Mouse (Mus musculus) hindbrain, postnatal 0 days (tissue): ENCODE results near the gene Hoxd11. TPM values are rescaled to one million over a fixed set of nuclear protein-coding genes. Genes with fewer than 3 reads are reported as not detected.

Experiments used
- ATAC-seq: fragments of 200-750 bp; cut with Nextera tagmentation; 2 replicates; pipeline ENCODE4 v1.8.0; 2017; ENCODE audit warnings: mild to moderate bottlenecking, moderate TSS enrichment, moderate library complexity
- DNase-seq: peaks from one replicate; pipeline ENCODE4 v3.0.0-alpha.2; 2015; ENCODE audit warnings: low spot score
- H3K27ac ChIP-seq: fragments of 300-500 bp; sonication (generic); 2 replicates; pipeline ENCODE4 v1.5.1; 2014; ENCODE audit warnings: mild to moderate bottlenecking
- H3K27me3 ChIP-seq: fragments of 300-500 bp; sonication (generic); 2 replicates; pipeline ENCODE4 v1.6.1; 2014; ENCODE audit warnings: low read length, mixed read lengths; ENCODE audit not compliant: insufficient read depth
- H3K36me3 ChIP-seq: fragments of 300-500 bp; sonication (generic); 2 replicates; pipeline ENCODE4 v1.6.1; 2014; ENCODE audit warnings: low read length, mixed read lengths; ENCODE audit not compliant: insufficient read depth
- H3K4me1 ChIP-seq: fragments of 300-500 bp; sonication (generic); 2 replicates; pipeline ENCODE4 v1.6.1; 2014; ENCODE audit warnings: antibody characterized with exemption, low read length, mixed read lengths; ENCODE audit not compliant: insufficient read depth
- H3K4me2 ChIP-seq: fragments of 300-500 bp; sonication (generic); 2 replicates; pipeline ENCODE4 v1.6.1; 2014; ENCODE audit warnings: low read depth, mild to moderate bottlenecking, low read length, moderate library complexity, mixed read lengths
- H3K4me3 ChIP-seq: fragments of 300-500 bp; sonication (generic); 2 replicates; pipeline ENCODE4 v1.5.1; 2014; ENCODE audit warnings: low read length
- H3K9ac ChIP-seq: fragments of 300-500 bp; sonication (generic); replicated peaks from 2 replicates; pipeline ENCODE4 v1.6.1; 2014; ENCODE audit warnings: mild to moderate bottlenecking, low read length, moderate library complexity, mixed read lengths
- H3K9me3 ChIP-seq: fragments of 300-500 bp; sonication (generic); 2 replicates; pipeline ENCODE4 v1.6.1; 2016; ENCODE audit warnings: low read length, mixed read lengths
- CTCF ChIP-seq: IDR thresholded peaks from 2 replicates; pipeline ENCODE4 v1.5.1; 2016; ENCODE audit warnings: antibody characterized with exemption, control low read depth, low read depth
- WGBS: fragments of 180-500 bp; shearing (Covaris S2); extraction: QIAGEN DNeasy Blood & Tissue Kit; methylation state at CpG from one replicate; pipeline ENCODE4 v1.1.7; 2014; 5-methylcytosine and 5-hydroxymethylcytosine counted together
- polyA plus RNA-seq: library from polyadenylated mRNA; unstranded; fragments of >200 nt; fragmentation: Nextera tagmentation; extraction: Ambion mirVana; gene quantifications from 2 replicates; pipeline ENCODE4 v1.2.1, GENCODE M21; 2015
- total RNA-seq: library from RNA; depleted of rRNA; stranded (reverse); fragments of >200 nt; gene quantifications from 2 replicates; pipeline ENCODE4 v1.2.3, GENCODE M21; 2014

Gene Hoxd11
- total and polyA plus RNA-seq, 2 experiments from 2014 or later = not detected

DNA sequence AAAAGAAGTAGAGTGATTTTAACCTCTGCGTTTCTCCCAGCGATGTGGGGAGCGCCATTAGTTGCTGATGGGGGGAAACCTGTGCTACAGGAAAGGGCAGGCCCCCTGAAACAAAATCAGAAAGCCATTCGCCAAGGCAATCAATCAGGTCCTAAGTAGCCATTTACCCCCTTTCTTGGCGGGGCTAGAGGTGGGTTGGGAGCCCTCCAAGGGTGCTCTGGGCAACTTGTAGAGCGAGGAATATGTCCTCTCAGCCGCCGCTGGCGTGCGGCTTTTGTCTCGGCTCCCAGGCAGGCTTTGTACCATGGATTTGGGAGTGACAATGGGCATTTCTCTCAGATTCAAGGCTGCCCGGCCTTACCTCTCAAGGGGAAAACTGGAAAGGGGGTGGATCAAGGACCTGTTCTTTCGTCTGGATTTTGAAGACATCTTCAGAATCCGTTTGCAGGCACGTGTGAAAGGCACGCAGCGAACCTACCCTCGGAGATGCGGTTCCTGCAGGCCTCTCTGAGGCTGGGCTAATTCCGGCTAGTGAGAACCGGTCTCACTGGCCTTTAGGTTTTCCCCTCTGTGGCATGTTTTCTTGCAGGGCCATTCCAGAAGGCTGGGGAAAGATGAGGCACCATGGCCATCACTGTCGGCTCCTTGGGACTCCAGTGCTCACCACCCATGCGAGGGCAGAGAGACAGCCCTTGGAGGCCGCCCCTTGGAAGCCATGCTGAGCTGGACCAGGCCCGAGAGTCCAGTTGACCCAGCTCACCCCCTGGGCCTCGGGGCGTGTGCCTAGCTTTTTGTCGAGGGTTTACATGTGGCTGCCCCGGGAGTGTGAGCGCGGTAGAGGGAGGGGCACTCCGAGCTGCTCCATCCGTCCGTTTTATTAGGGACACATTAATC lies 17.3 kb downstream of the Hoxd11 start:
- no peak overlapping the region for H3K27ac ChIP-seq
- WGBS = 2% methylated on average over 34 of the region's 34 CpGs
- H3K27me3 ChIP-seq = peaks cover 95% of the 10 kb centered on the region

DNA sequence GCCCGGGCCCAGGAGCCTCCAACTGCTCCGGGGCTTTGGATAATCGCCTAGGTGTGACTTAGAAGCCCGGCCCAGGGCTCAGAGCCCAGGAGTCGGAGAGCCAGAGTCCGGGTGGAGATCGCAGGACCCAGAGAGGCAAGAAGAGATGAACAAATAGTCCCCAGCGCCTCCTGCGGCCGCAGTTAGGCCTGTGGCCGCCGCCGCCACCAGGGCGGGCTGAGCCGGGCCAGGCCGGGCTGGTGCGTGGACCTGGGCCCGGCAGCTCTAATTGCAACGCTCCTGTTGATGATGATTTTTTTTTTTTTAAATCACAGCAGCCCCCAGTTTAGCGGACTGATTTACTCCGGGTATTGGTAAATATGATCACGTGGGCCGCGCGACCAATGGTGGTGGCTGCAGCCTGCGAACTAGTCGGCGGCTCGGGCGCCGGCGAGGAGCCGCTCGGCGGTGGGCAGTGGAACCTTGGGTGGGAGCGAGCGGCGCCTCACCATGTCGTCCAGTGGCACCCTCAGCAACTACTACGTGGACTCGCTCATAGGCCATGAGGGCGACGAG lies 18.3 kb downstream of the Hoxd11 start, which contains the start of gene Hoxd9:
TSS of gene Hoxd9 (plus strand) at position 161 of the 555 bp plus-strand sequence.
- WGBS = under 1% methylated on average over 41 of the region's 43 CpGs
- Histone ChIP-seq H3K27me3 (peaks cover 91% of the 10 kb centered on the region), H3K36me3 (no peaks in the 10 kb centered on the region), H3K4me2 (peak within 1 kb of the TSS; percentile 47), H3K9ac (no peak within 1 kb of the TSS), H3K27ac (no peak within 1 kb of the TSS), H3K4me1 (no peaks in the 10 kb centered on the region), H3K9me3 (no peaks in the 10 kb centered on the region), H3K4me3 (peak within 1 kb of the TSS; percentile 21)
- DNase-seq (no peak), ATAC-seq (0 out of 2 replicates have a peak, but pooled peaks have one; percentile 55)
- no peak for TF ChIP-seq CTCF

More for the DNA sequence above, 17.3 kb downstream of the Hoxd11 start:
- TF ChIP-seq CTCF = no peak
- no peak overlapping the region for H3K4me3 ChIP-seq
- no peak overlapping the region for H3K4me2 ChIP-seq
- no peak overlapping the region for H3K9ac ChIP-seq
- H3K9me3 ChIP-seq = no peaks in the 10 kb centered on the region
- DNase-seq = no peak
- H3K36me3 ChIP-seq = no peaks in the 10 kb centered on the region
- H3K4me1 ChIP-seq = no peaks in the 10 kb centered on the region
- no peak for ATAC-seq

DNA sequence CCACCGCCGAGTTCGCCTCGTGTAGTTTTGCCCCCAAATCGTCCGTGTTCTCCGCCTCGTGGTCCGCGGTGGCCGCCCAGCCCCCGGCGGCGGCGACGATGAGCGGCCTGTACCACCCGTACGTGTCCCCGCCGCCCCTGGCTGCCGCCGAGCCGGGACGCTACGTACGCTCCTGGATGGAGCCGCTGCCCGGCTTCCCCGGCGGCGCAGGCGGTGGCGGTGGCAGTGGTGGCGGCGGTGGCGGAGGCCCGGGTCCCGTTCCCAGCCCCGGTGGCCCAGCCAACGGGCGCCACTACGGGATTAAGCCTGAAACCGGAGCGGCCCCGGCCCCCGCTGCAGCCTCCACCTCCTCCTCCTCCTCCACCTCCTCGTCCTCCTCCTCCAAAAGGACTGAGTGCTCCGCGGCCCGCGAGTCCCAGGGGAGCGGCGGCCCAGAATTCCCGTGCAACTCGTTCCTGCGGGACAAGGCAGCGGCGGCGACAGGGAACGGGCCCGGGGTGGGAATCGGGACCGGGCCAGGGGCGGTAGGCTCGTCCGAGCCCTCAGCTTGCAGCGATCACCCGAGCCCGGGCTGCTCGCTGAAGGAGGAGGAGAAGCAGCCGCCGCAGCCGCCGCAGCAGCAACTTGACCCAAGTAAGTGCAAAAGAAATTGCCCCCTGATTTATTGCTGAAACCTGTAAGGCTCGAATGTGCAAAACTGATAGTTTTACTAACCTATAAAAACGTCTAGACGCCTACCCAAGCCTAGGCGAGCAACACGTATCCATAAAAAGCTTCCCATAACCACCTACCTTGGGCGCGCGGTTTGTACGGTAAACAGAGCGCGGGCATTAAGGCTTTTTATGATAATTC lies 19.1 kb downstream of the Hoxd11 start:
- H3K27ac ChIP-seq = no peak overlapping the region
- H3K9ac ChIP-seq = no peak overlapping the region
- 3% methylated on average over 84 of the region's 86 CpGs for WGBS
- no peaks in the 10 kb centered on the region for H3K36me3 ChIP-seq
- H3K9me3 ChIP-seq = no peaks in the 10 kb centered on the region
- no peaks in the 10 kb centered on the region for H3K4me1 ChIP-seq
- H3K4me2 ChIP-seq = peak overlapping the region; percentile 47
- TF ChIP-seq CTCF = no peak
- ATAC-seq = no peak
- H3K27me3 ChIP-seq = peaks cover 89% of the 10 kb centered on the region
- no peak for DNase-seq
- peak overlapping the region; percentile 21 for H3K4me3 ChIP-seq

DNA sequence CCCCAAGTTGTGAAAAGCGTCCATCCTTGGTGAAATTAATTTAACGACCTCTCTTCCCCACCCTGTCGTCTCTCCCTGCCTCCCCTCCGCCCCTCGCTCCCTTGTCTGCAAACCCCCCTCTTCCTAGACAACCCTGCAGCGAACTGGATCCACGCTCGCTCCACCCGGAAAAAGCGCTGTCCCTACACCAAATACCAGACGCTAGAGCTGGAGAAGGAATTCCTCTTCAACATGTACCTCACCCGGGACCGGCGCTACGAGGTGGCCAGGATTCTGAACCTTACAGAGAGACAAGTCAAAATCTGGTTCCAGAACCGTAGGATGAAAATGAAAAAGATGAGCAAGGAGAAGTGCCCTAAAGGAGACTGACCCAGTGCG lies 19.7 kb downstream of the Hoxd11 start:
- peaks cover 89% of the 10 kb centered on the region for H3K27me3 ChIP-seq
- WGBS = 2% methylated on average over 17 of the region's 17 CpGs
- H3K4me2 ChIP-seq = no peak overlapping the region
- DNase-seq = no peak
- TF ChIP-seq CTCF = no peak
- no peaks in the 10 kb centered on the region for H3K36me3 ChIP-seq
- H3K4me3 ChIP-seq = peak overlapping the region; percentile 21; the same call in 1 of the 2 replicates
- no peak for ATAC-seq
- no peak overlapping the region for H3K9ac ChIP-seq
- H3K27ac ChIP-seq = no peak overlapping the region
- no peaks in the 10 kb centered on the region for H3K9me3 ChIP-seq
- H3K4me1 ChIP-seq = no peaks in the 10 kb centered on the region

DNA sequence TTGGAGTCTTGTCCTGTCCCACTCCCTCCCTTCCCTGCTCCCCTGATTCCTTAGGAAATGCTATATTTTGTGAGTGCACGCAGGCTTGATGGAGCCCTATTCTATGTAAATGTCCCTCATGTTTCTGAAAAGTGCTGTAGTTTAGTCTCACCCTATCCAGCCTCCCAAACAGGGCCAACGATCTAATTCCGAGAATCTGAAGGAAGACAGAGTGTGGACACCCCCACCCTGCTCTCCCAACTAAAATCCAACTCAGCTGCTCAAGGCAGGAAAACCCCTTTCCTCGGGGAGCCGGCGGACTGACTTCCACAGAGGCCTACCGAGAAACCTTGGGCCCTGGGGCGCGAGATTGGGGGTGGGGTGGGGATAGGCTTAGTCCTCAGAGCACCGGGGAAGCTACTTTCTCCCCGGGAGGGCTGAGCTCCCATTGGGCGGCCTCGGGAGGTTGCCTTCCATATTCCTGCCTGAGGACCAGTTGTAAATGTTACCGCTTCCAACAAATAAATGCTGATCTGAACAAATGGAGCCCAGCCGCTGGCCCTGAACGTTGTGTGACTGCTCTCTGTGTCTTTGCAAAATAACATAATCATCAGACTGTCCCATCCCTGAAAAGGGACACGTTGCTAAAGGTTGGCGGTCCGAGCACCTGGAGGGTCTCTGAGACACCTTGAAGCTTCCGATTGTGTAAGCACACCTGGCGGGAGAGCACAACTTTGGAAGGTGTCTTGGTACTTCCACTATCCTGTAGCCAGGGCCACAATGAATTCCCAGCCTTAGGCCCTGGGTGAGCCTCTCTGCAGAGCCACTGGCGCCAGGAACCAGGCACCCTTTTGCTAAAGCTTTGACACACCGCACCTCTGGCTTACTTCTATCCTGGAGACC lies 20.5 kb downstream of the Hoxd11 start:
- H3K9ac ChIP-seq = no peak overlapping the region
- H3K9me3 ChIP-seq = no peaks in the 10 kb centered on the region
- no peak for DNase-seq
- H3K4me3 ChIP-seq = no peak overlapping the region
- H3K27ac ChIP-seq = no peak overlapping the region
- no peak for ATAC-seq
- WGBS = 3% methylated on average over 23 of the region's 23 CpGs
- TF ChIP-seq CTCF = no peak
- H3K27me3 ChIP-seq = peaks cover 90% of the 10 kb centered on the region
- H3K36me3 ChIP-seq = no peaks in the 10 kb centered on the region
- no peak overlapping the region for H3K4me2 ChIP-seq
- H3K4me1 ChIP-seq = no peaks in the 10 kb centered on the region

DNA sequence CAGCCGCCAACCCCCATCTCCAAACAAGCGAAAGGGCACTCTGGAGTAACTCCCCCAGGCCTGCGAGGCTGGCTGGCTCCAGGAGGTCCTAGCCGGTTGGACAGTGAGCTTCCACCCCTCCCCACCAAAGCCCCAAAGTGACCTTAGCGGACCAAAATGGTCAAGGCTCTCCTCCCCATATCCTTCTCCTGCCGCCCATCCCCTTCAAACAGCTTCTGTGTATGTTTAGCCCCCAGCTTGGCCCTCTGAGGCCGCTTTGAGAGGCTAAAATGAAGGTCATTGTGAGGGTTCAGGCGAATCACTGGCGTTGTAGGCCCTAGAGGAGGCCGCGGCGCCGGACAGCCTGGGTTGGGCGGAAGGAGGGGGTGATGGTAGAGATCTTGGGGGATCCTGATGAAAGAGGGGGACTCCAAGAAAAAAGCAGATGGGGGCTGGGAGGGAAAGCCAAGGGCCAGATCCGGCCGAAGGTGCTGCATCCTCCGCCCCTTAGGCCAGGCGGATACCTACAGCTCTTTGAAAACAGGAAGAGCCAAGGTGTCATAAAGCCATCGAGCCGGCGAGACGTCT lies 21.3 kb downstream of the Hoxd11 start:
- Histone ChIP-seq H3K9ac (no peak overlapping the region), H3K4me2 (no peak overlapping the region), H3K27ac (no peak overlapping the region), H3K4me3 (no peak overlapping the region), H3K27me3 (peaks cover 89% of the 10 kb centered on the region), H3K4me1 (no peaks in the 10 kb centered on the region), H3K36me3 (no peaks in the 10 kb centered on the region), H3K9me3 (no peaks in the 10 kb centered on the region)
- no peak for TF ChIP-seq CTCF
- DNase-seq = no peak
- 3% methylated on average over 22 of the region's 22 CpGs for WGBS
- ATAC-seq = no peak
